Mouse (Mus musculus) liver, embryonic 13.5 days (tissue): ENCODE data around the gene Rabep1. TPM values are rescaled to one million over a fixed set of nuclear protein-coding genes. Genes with fewer than 3 reads are reported as not detected.
A peak's percentile ranks its signal among the peaks of the same experiment; 100 is the strongest.
"Not testable (repeated sequence)": the region's sequence is repeated elsewhere in the genome, so short reads cannot be mapped to it uniquely, and the experiment has no call there.

Source experiments
- ATAC-seq: fragments of 200-750 bp; cut with Nextera tagmentation; 2 replicates; pipeline ENCODE4 v1.8.0; 2017; ENCODE audit warnings: low read depth, mild to moderate bottlenecking, moderate number of reproducible peaks, moderate library complexity
- DNase-seq: peaks from one replicate; pipeline ENCODE4 v3.0.0; 2022
- H3K27ac ChIP-seq: fragments of 300-500 bp; sonication (generic); 2 replicates; pipeline ENCODE4 v1.5.1; 2015; ENCODE audit warnings: moderate library complexity, mild to moderate bottlenecking, inconsistent platforms
- H3K27me3 ChIP-seq: fragments of 300-500 bp; sonication (generic); 2 replicates; pipeline ENCODE4 v1.6.1; 2015; ENCODE audit warnings: mild to moderate bottlenecking, inconsistent platforms
- H3K36me3 ChIP-seq: fragments of 300-500 bp; sonication (generic); 2 replicates; pipeline ENCODE4 v1.6.1; 2015; ENCODE audit warnings: mild to moderate bottlenecking, inconsistent platforms
- H3K4me1 ChIP-seq: fragments of 300-500 bp; sonication (generic); replicated peaks from 2 replicates; pipeline ENCODE4 v1.6.1; 2015; ENCODE audit warnings: inconsistent platforms
- H3K4me2 ChIP-seq: fragments of 300-500 bp; sonication (generic); 2 replicates; pipeline ENCODE4 v1.6.1; 2015; ENCODE audit warnings: inconsistent platforms, mild to moderate bottlenecking, moderate library complexity
- H3K4me3 ChIP-seq: fragments of 300-500 bp; sonication (generic); replicated peaks from 2 replicates; pipeline ENCODE4 v1.5.1; 2015; ENCODE audit warnings: mild to moderate bottlenecking, inconsistent platforms
- H3K9ac ChIP-seq: fragments of 300-500 bp; sonication (generic); 2 replicates; pipeline ENCODE4 v1.6.1; 2015; ENCODE audit warnings: mild to moderate bottlenecking, inconsistent platforms
- H3K9me3 ChIP-seq: fragments of 300-500 bp; sonication (generic); replicated peaks from 2 replicates; pipeline ENCODE4 v1.6.1; 2016; ENCODE audit warnings: inconsistent platforms
- WGBS: fragments of 180-500 bp; shearing (Covaris S2); methylation state at CpG from one replicate; pipeline ENCODE4 v1.1.7; 2015; ENCODE audit not compliant: insufficient replicate concordance; 5-methylcytosine and 5-hydroxymethylcytosine counted together
- polyA plus RNA-seq: library from polyadenylated mRNA; unstranded; fragments of >200 nt; fragmentation: Nextera tagmentation; extraction: Ambion mirVana; gene quantifications from 2 replicates; pipeline ENCODE4 v1.2.1, GENCODE M21; 2015

Gene Rabep1
- polyA plus RNA-seq, 1 experiment from 2014 or later, result 17.6 TPM

- Histone ChIP-seq H3K4me1 (peaks cover 8% of the 10 kb centered on the region), H3K27me3 (no peaks in the 10 kb centered on the region), H3K9me3 (no peaks in the 10 kb centered on the region; the same call in 1 of the 2 replicates), H3K9ac (no peak overlapping the region), H3K27ac (no peak overlapping the region), H3K36me3 (no peaks in the 10 kb centered on the region), H3K4me3 (no peak overlapping the region), H3K4me2 (no peak overlapping the region)
- WGBS, result 57% methylated on average over 3 of the region's 3 CpGs
- no peak for ATAC-seq
- no peak for DNase-seq
These were observed 10.7 kb upstream of the Rabep1 start for GRCm38 (mm10) chr11:70833831-70834230.

- no peak for DNase-seq
- 53% methylated on average over 6 of the region's 6 CpGs for WGBS
- Histone ChIP-seq H3K9ac (no peak overlapping the region), H3K4me3 (no peak overlapping the region), H3K36me3 (no peaks in the 10 kb centered on the region), H3K4me1 (peaks cover 9% of the 10 kb centered on the region), H3K4me2 (no peak overlapping the region), H3K27me3 (no peaks in the 10 kb centered on the region), H3K9me3 (no peaks in the 10 kb centered on the region; the same call in 1 of the 2 replicates), H3K27ac (no peak overlapping the region)
- ATAC-seq, result no peak
These were observed 9.2 kb upstream of the Rabep1 start for GRCm38 (mm10) chr11:70835381-70835831.

- Histone ChIP-seq H3K27me3 (no peaks in the 10 kb centered on the region), H3K4me2 (no peak overlapping the region), H3K27ac (no peak overlapping the region), H3K9me3 (no peaks in the 10 kb centered on the region; the same call in 1 of the 2 replicates), H3K4me3 (no peak overlapping the region), H3K9ac (no peak overlapping the region), H3K4me1 (peaks cover 9% of the 10 kb centered on the region), H3K36me3 (no peaks in the 10 kb centered on the region)
- WGBS, result 73% methylated on average over 3 of the region's 3 CpGs
- ATAC-seq, result no peak
- no peak for DNase-seq
These were observed 7.5 kb upstream of the Rabep1 start for GRCm38 (mm10) chr11:70837031-70837430.

- Histone ChIP-seq H3K4me1 (peaks cover 14% of the 10 kb centered on the region), H3K9ac (no peak overlapping the region), H3K27ac (no peak overlapping the region), H3K9me3 (no peaks in the 10 kb centered on the region), H3K4me2 (no peak overlapping the region), H3K36me3 (no peaks in the 10 kb centered on the region), H3K4me3 (no peak overlapping the region), H3K27me3 (no peaks in the 10 kb centered on the region)
- 51% methylated on average over 2 of the region's 2 CpGs for WGBS
- DNase-seq, result no peak
- no peak for ATAC-seq
These were observed 6.0 kb upstream of the Rabep1 start for GRCm38 (mm10) chr11:70838610-70839009.

- Histone ChIP-seq H3K4me2 (no peak overlapping the region), H3K9ac (no peak overlapping the region), H3K9me3 (no peaks in the 10 kb centered on the region), H3K36me3 (no peaks in the 10 kb centered on the region), H3K4me1 (peaks cover 39% of the 10 kb centered on the region), H3K27me3 (no peaks in the 10 kb centered on the region), H3K27ac (no peak overlapping the region), H3K4me3 (no peak overlapping the region)
- WGBS, result 35% methylated on average over 4 of the region's 4 CpGs
- no peak for DNase-seq
- ATAC-seq, result no peak
These were observed 1.6 kb upstream of the Rabep1 start for GRCm38 (mm10) chr11:70842983-70843382.

- ATAC-seq, result 0 out of 2 replicates have a peak, but pooled peaks have one; percentile 10
- no peaks in the 10 kb centered on the region for H3K9me3 ChIP-seq
- H3K36me3 ChIP-seq, result no peaks in the 10 kb centered on the region
- H3K27ac ChIP-seq, result peak overlapping the region; percentile 84
- H3K4me3 ChIP-seq, result peak overlapping the region; percentile 88
- H3K4me2 ChIP-seq, result peak overlapping the region; percentile 92
- H3K4me1 ChIP-seq, result peaks cover 34% of the 10 kb centered on the region
- WGBS, result 26% methylated on average over 12 of the region's 12 CpGs
- peak overlapping the region; percentile 92 for H3K9ac ChIP-seq
- no peak for DNase-seq
- no peaks in the 10 kb centered on the region for H3K27me3 ChIP-seq
These were observed 652 bp upstream of the Rabep1 start for GRCm38 (mm10) chr11:70843701-70844551.

- peak overlapping the region; percentile 92 for H3K4me2 ChIP-seq
- H3K27me3 ChIP-seq, result no peaks in the 10 kb centered on the region
- no peaks in the 10 kb centered on the region for H3K9me3 ChIP-seq
- H3K4me3 ChIP-seq, result peak overlapping the region; percentile 88
- no peaks in the 10 kb centered on the region for H3K36me3 ChIP-seq
- ATAC-seq (peak; percentile 37; the same call in 1 of the 2 replicates), DNase-seq (no peak)
- WGBS, result 2% methylated on average over 19 of the region's 19 CpGs
- peak overlapping the region; percentile 84 for H3K27ac ChIP-seq
- H3K4me1 ChIP-seq, result peaks cover 44% of the 10 kb centered on the region
- H3K9ac ChIP-seq, result peak overlapping the region; percentile 92
These were observed 940 bp downstream of the Rabep1 start for GRCm38 (mm10) chr11:70845457-70845978.

- Histone ChIP-seq H3K27ac (peak overlapping the region; percentile 6; the same call in 1 of the 2 replicates), H3K4me1 (peaks cover 44% of the 10 kb centered on the region), H3K4me2 (peak overlapping the region; percentile 92), H3K9ac (peak overlapping the region; percentile 92), H3K9me3 (no peaks in the 10 kb centered on the region), H3K36me3 (no peaks in the 10 kb centered on the region), H3K4me3 (peak overlapping the region; percentile 88), H3K27me3 (no peaks in the 10 kb centered on the region)
- ATAC-seq (no peak), DNase-seq (no peak)
- 12% methylated on average over 2 of the region's 2 CpGs for WGBS
These were observed 1.5 kb downstream of the Rabep1 start for GRCm38 (mm10) chr11:70846029-70846428.

- H3K27ac ChIP-seq, result no peak overlapping the region
- ATAC-seq (no peak), DNase-seq (no peak)
- H3K36me3 ChIP-seq, result no peaks in the 10 kb centered on the region
- no peaks in the 10 kb centered on the region for H3K9me3 ChIP-seq
- H3K4me1 ChIP-seq, result peaks cover 17% of the 10 kb centered on the region
- H3K9ac ChIP-seq, result no peak overlapping the region
- H3K4me2 ChIP-seq, result no peak overlapping the region
- H3K4me3 ChIP-seq, result no peak overlapping the region
- 76% methylated on average over 1 of the region's 1 CpGs for WGBS
- H3K27me3 ChIP-seq, result no peaks in the 10 kb centered on the region
These were observed 15.8 kb downstream of the Rabep1 start for GRCm38 (mm10) chr11:70860371-70860770.

- H3K27me3 ChIP-seq, H3K27ac ChIP-seq, H3K36me3 ChIP-seq, H3K4me3 ChIP-seq, H3K9ac ChIP-seq, H3K4me2 ChIP-seq, ATAC-seq, DNase-seq, H3K9me3 ChIP-seq: not testable (repeated sequence)
- 21% methylated on average over 2 of the region's 2 CpGs for WGBS
- peaks cover 15% of the 10 kb centered on the region for H3K4me1 ChIP-seq
These were observed 18.6 kb downstream of the Rabep1 start for GRCm38 (mm10) chr11:70863204-70863603.

GRCm38 (mm10) chr11:70865223-70865622 is 20.6 kb downstream of the Rabep1 start:
- H3K4me1 ChIP-seq, result peaks cover 32% of the 10 kb centered on the region
- H3K4me2 ChIP-seq, result no peak overlapping the region
- no peaks in the 10 kb centered on the region for H3K36me3 ChIP-seq
- no peak overlapping the region for H3K9ac ChIP-seq
- H3K9me3 ChIP-seq, result no peaks in the 10 kb centered on the region
- H3K4me3 ChIP-seq, result no peak overlapping the region
- 83% methylated on average over 2 of the region's 2 CpGs for WGBS
- no peak for DNase-seq
- no peak for ATAC-seq
- no peak overlapping the region for H3K27ac ChIP-seq
- no peaks in the 10 kb centered on the region for H3K27me3 ChIP-seq
